Mouse (Mus musculus): Measurements from ENCODE around the gene Arhgef3. TPM values are rescaled to one million over a fixed set of nuclear protein-coding genes. Genes with fewer than 3 reads are reported as not detected.

The Arhgef3 gene
- polyA plus RNA-seq, 2 experiments, result 2.6 to 5.4 TPM

- Histone ChIP-seq H3K9ac (replicated peaks) (no peak overlapping the region), H3K4me1 (replicated peaks; ENCODE audit: control insufficient read depth in 2 of 2, insufficient read depth in 2 of 2, low read length in 1 of 2) (peaks cover 0 to 8% of the 10 kb centered on the region in 2 experiments; a peak in 2 of 4 replicates), H3K27ac (no peak overlapping the region), H3K9me3 (ENCODE audit: control insufficient read depth, low read length) (no peaks in the 10 kb centered on the region), H3K4me2 (ENCODE audit: low read depth) (no peak overlapping the region), H3K4me3 (ENCODE audit: insufficient read depth in 1 of 2, low read depth in 2 of 2, low read length in 2 of 2) (no peak overlapping the region), H3K27me3 (ENCODE audit: control insufficient read depth, insufficient read depth, low read length) (no peaks in the 10 kb centered on the region), H3K36me3 (replicated peaks; ENCODE audit: control insufficient read depth, insufficient read depth, low read depth) (no peaks in the 10 kb centered on the region)
- no peak for DNase-seq (ENCODE audit: low read depth in 3 of 3, low spot score in 3 of 3)
- TF ChIP-seq CTCF (IDR thresholded peaks at IDR 0.05; ENCODE audit: low read depth), result no peak
- no peak for TF ChIP-seq EP300 (IDR thresholded peaks at IDR 0.05; ENCODE audit: low read depth)
- WGBS (ENCODE audit: insufficient replicate concordance), result 45% methylated on average over 6 of the region's 6 CpGs
- ATAC-seq (ENCODE audit: insufficient read depth), result no peak
Measured at GRCm38 (mm10) chr14:27357139-27357538, 242.4 kb downstream of the Arhgef3 start.

GRCm38 (mm10) chr14:27358202-27358601 lies 243.5 kb downstream of the Arhgef3 start:
- DNase-seq (ENCODE audit: low read depth in 3 of 3, low spot score in 3 of 3) (no peak), ATAC-seq (ENCODE audit: insufficient read depth) (no peak)
- Histone ChIP-seq H3K4me2 (ENCODE audit: low read depth) (no peak overlapping the region), H3K27me3 (ENCODE audit: control insufficient read depth, insufficient read depth, low read length) (no peaks in the 10 kb centered on the region), H3K9me3 (ENCODE audit: control insufficient read depth, low read length) (no peaks in the 10 kb centered on the region), H3K4me1 (replicated peaks; ENCODE audit: control insufficient read depth in 2 of 2, insufficient read depth in 2 of 2, low read length in 1 of 2) (peaks cover 0 to 7% of the 10 kb centered on the region in 2 experiments; a peak in 2 of 4 replicates), H3K36me3 (replicated peaks; ENCODE audit: control insufficient read depth, insufficient read depth, low read depth) (no peaks in the 10 kb centered on the region), H3K9ac (replicated peaks) (no peak overlapping the region), H3K27ac (no peak overlapping the region), H3K4me3 (ENCODE audit: insufficient read depth in 1 of 2, low read depth in 2 of 2, low read length in 2 of 2) (no peak overlapping the region)
- WGBS (ENCODE audit: insufficient replicate concordance), result 70% methylated on average over 6 of the region's 6 CpGs
- TF ChIP-seq EP300 (IDR thresholded peaks at IDR 0.05; ENCODE audit: low read depth) (no peak), CTCF (IDR thresholded peaks at IDR 0.05; ENCODE audit: low read depth) (no peak)

- TF ChIP-seq EP300 (IDR thresholded peaks at IDR 0.05; ENCODE audit: low read depth) (no peak), CTCF (IDR thresholded peaks at IDR 0.05; ENCODE audit: low read depth) (no peak)
- no peak overlapping the region for H3K27ac ChIP-seq
- ATAC-seq (ENCODE audit: insufficient read depth), result no peak
- H3K9me3 ChIP-seq (ENCODE audit: control insufficient read depth, low read length), result no peaks in the 10 kb centered on the region
- H3K36me3 ChIP-seq (replicated peaks; ENCODE audit: control insufficient read depth, insufficient read depth, low read depth), result no peaks in the 10 kb centered on the region
- no peak overlapping the region for H3K9ac ChIP-seq (replicated peaks)
- peaks cover 0 to 4% of the 10 kb centered on the region in 2 experiments; a peak in 1 of 4 replicates for H3K4me1 ChIP-seq (replicated peaks; ENCODE audit: control insufficient read depth in 2 of 2, insufficient read depth in 2 of 2, low read length in 1 of 2)
- H3K27me3 ChIP-seq (ENCODE audit: control insufficient read depth, insufficient read depth, low read length), result no peaks in the 10 kb centered on the region
- DNase-seq (ENCODE audit: low read depth in 3 of 3, low spot score in 3 of 3), result no peak
- 61% methylated on average over 7 of the region's 7 CpGs for WGBS (ENCODE audit: insufficient replicate concordance)
- H3K4me2 ChIP-seq (ENCODE audit: low read depth), result no peak overlapping the region
- no peak overlapping the region for H3K4me3 ChIP-seq (ENCODE audit: insufficient read depth in 1 of 2, low read depth in 2 of 2, low read length in 2 of 2)
Measured at GRCm38 (mm10) chr14:27360849-27361248, 246.2 kb downstream of the Arhgef3 start.

GRCm38 (mm10) chr14:27361514-27361913 lies 246.8 kb downstream of the Arhgef3 start:
- no peaks in the 10 kb centered on the region for H3K9me3 ChIP-seq (ENCODE audit: control insufficient read depth, low read length)
- no peaks in the 10 kb centered on the region for H3K36me3 ChIP-seq (replicated peaks; ENCODE audit: control insufficient read depth, insufficient read depth, low read depth)
- DNase-seq (ENCODE audit: low read depth in 3 of 3, low spot score in 3 of 3) (no peak), ATAC-seq (ENCODE audit: insufficient read depth) (no peak)
- H3K27me3 ChIP-seq (ENCODE audit: control insufficient read depth, insufficient read depth, low read length), result no peaks in the 10 kb centered on the region
- no peak overlapping the region for H3K4me3 ChIP-seq (ENCODE audit: insufficient read depth in 1 of 2, low read depth in 2 of 2, low read length in 2 of 2)
- H3K4me1 ChIP-seq (replicated peaks; ENCODE audit: control insufficient read depth in 2 of 2, insufficient read depth in 2 of 2, low read length in 1 of 2), result no peaks in the 10 kb centered on the region
- no peak overlapping the region for H3K4me2 ChIP-seq (ENCODE audit: low read depth)
- WGBS (ENCODE audit: insufficient replicate concordance), result 66% methylated on average over 4 of the region's 4 CpGs
- H3K9ac ChIP-seq (replicated peaks), result no peak overlapping the region
- H3K27ac ChIP-seq, result no peak overlapping the region
- TF ChIP-seq CTCF (IDR thresholded peaks at IDR 0.05; ENCODE audit: low read depth), result no peak
- TF ChIP-seq EP300 (IDR thresholded peaks at IDR 0.05; ENCODE audit: low read depth), result no peak

GRCm38 (mm10) chr14:27364668-27365257 lies 250.1 kb downstream of the Arhgef3 start:
- Histone ChIP-seq H3K27ac (no peak overlapping the region), H3K4me1 (replicated peaks; ENCODE audit: control insufficient read depth in 2 of 2, insufficient read depth in 2 of 2, low read length in 1 of 2) (peaks cover 0 to 4% of the 10 kb centered on the region in 2 experiments; a peak in 1 of 4 replicates), H3K36me3 (replicated peaks; ENCODE audit: control insufficient read depth, insufficient read depth, low read depth) (no peaks in the 10 kb centered on the region), H3K9ac (replicated peaks) (no peak overlapping the region), H3K4me2 (ENCODE audit: low read depth) (no peak overlapping the region), H3K4me3 (ENCODE audit: insufficient read depth in 1 of 2, low read depth in 2 of 2, low read length in 2 of 2) (no peak overlapping the region), H3K27me3 (ENCODE audit: control insufficient read depth, insufficient read depth, low read length) (no peaks in the 10 kb centered on the region), H3K9me3 (ENCODE audit: control insufficient read depth, low read length) (no peaks in the 10 kb centered on the region)
- ATAC-seq (ENCODE audit: insufficient read depth), result no peak
- TF ChIP-seq CTCF (IDR thresholded peaks at IDR 0.05; ENCODE audit: low read depth) (no peak), EP300 (IDR thresholded peaks at IDR 0.05; ENCODE audit: low read depth) (no peak)
- whole genome bisulfite sequencing (ENCODE audit: insufficient replicate concordance), result 31% methylated on average over 5 of the region's 5 CpGs
- no peak for DNase-seq (ENCODE audit: low read depth in 3 of 3, low spot score in 3 of 3)
